ENCODE assay signal across 8 mouse cellular contexts in the genomic region with DNA sequence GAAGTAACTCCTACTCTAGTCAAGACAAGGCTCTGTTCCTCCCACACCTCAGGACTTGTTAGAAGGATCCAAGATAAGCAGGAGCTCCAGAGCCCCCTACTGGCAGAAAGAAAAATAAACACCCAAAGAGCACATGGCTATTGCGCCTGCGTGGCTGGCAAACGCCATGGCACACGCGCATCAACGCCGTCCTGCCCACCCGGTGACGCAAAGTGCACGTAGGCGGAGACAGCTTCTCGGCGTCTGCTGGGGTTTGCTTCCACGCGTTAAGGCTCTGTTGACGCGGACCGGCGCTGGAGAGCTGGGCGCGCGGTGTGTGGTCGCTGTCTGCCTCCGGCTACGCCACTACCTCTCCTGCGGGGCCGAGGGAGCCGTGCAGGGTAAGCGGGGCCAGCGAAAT. TPM values are rescaled to one million over a fixed set of nuclear protein-coding genes. Genes with fewer than 3 reads are reported as not detected.
DNase-seq lines count a peak whose midpoint lies in the region; ATAC-seq and TF ChIP-seq lines count a peak whose summit lies in the region.

TSS of gene Entpd6 (plus strand) at position 189 of the 400 bp plus-strand sequence.

- DNase-seq in MEL (ENCODE audit: low read depth, low spot score): peak; percentile 97
- DNase-seq in cerebellum, adult 2 months: peak; percentile 97
- DNase-seq in forelimb bud, embryonic 11.5 days (ENCODE audit: low read depth, low spot score): peak; percentile 98
- peak; percentile 99 for DNase-seq in layer of hippocampus, adult 9-10 months (ENCODE audit: low spot score)
- DNase-seq in ovary, postnatal 10 days (ENCODE audit: low spot score): peak; percentile 76
- DNase-seq in thymus, postnatal 10 days (ENCODE audit: low spot score in 2 of 2): peak; percentile 89 to 90

- no peaks in the 10 kb centered on the region for H3K9me3 ChIP-seq in MEL (replicated peaks; ENCODE audit: insufficient read depth, low read length)
- no peaks in the 10 kb centered on the region for H3K9me3 ChIP-seq in lung, embryonic 16.5 days (ENCODE audit: control insufficient read depth, low read length)

- peaks cover 0 to 3% of the 10 kb centered on the region in 2 experiments; a peak in 2 of 4 replicates for H3K4me1 ChIP-seq in MEL (ENCODE audit: control insufficient read depth in 1 of 2, insufficient read depth in 2 of 2, low read length in 2 of 2)
- no peaks in the 10 kb centered on the region; the same call in 1 of the 2 replicates for H3K4me1 ChIP-seq in cerebellum, adult 2 months (ENCODE audit: control insufficient read depth, insufficient read depth, low read length)
- H3K4me1 ChIP-seq in lung, embryonic 16.5 days (replicated peaks; ENCODE audit: control insufficient read depth, insufficient read depth, low read length): peaks cover 14% of the 10 kb centered on the region

- H3K36me3 ChIP-seq in MEL (ENCODE audit: control insufficient read depth in 1 of 2, insufficient read depth in 2 of 2, low read length in 2 of 2): peaks cover 0 to 3% of the 10 kb centered on the region in 2 experiments; a peak in 1 of 4 replicates
- peaks cover 2% of the 10 kb centered on the region; the same call in 1 of the 2 replicates for H3K36me3 ChIP-seq in lung, embryonic 16.5 days (ENCODE audit: control insufficient read depth, insufficient read depth, low read length)

- H3K9ac ChIP-seq in MEL (ENCODE audit: control insufficient read depth, low read depth, low read length, poor library complexity, severe bottlenecking): peak within 1 kb of the TSS; percentile 76
- peak within 1 kb of the TSS; percentile 89 for H3K9ac ChIP-seq in lung, embryonic 16.5 days (ENCODE audit: low read length)

- peak; percentile 91 to 93 for TF ChIP-seq POLR2A in MEL (IDR thresholded peaks at IDR 0.05; ENCODE audit: control insufficient read depth in 1 of 2, insufficient read depth in 1 of 2, low read depth in 1 of 2, low read length in 2 of 2, poor library complexity in 1 of 2)
- TF ChIP-seq POLR2A in cerebellum, adult 2 months (IDR thresholded peaks at IDR 0.05; ENCODE audit: borderline replicate concordance, insufficient read depth, low read length): peak; percentile 94

- H3K79me2 ChIP-seq in MEL (ENCODE audit: control insufficient read depth, insufficient read depth, low read length, poor library complexity): peaks cover 5% of the 10 kb centered on the region

- TF ChIP-seq EP300 in MEL (IDR thresholded peaks at IDR 0.05; ENCODE audit: low read depth in 1 of 2, low read length in 2 of 2): peak in 1 of 2 experiments; percentile 31; a peak in 1 of 4 replicates

- H3K4me2 ChIP-seq in lung, embryonic 16.5 days (ENCODE audit: low read depth, low read length): peak within 1 kb of the TSS; percentile 98

- ATAC-seq in hematopoietic stem cell, adult 5-6 weeks (replicated peaks in 1 of 2; ENCODE audit: insufficient read depth in 1 of 2, low FRiP score in 2 of 2, low TSS enrichment in 1 of 2, low read depth in 1 of 2, poor library complexity in 2 of 2, severe bottlenecking in 2 of 2): peak; percentile 91 to 93
- peak; percentile 98 for ATAC-seq in lung, embryonic 16.5 days (ENCODE audit: low read depth)

- WGBS in cerebellum, adult 2 months: 0% methylated on average over 30 of the region's 30 CpGs
- under 1% methylated on average over 30 of the region's 30 CpGs for WGBS in lung, embryonic 16.5 days

- H3K4me3 ChIP-seq in MEL (ENCODE audit: control insufficient read depth in 1 of 2, insufficient read depth in 1 of 2, low read depth in 2 of 2, low read length in 2 of 2): peak within 1 kb of the TSS; percentile 68 to 70
- peak within 1 kb of the TSS; percentile 81 for H3K4me3 ChIP-seq in cerebellum, adult 2 months (replicated peaks; ENCODE audit: insufficient read depth, low read depth, low read length)
- peak within 1 kb of the TSS; percentile 81 for H3K4me3 ChIP-seq in lung, embryonic 16.5 days (ENCODE audit: low read length)

- TF ChIP-seq CTCF in MEL (IDR thresholded peaks at IDR 0.05 in 2 of 3, conservative IDR thresholded peaks at IDR 0.05 in 1 of 3; ENCODE audit: control insufficient read depth in 1 of 3, insufficient read depth in 1 of 3, low read depth in 2 of 3, low read length in 3 of 3, poor library complexity in 1 of 3, severe bottlenecking in 1 of 3): peak; percentile 53 to 89 (median 82)
- TF ChIP-seq CTCF in cerebellum, adult 2 months (IDR thresholded peaks at IDR 0.05; ENCODE audit: borderline replicate concordance, insufficient read depth, low read depth, low read length): peak; percentile 86

- peak within 1 kb of the TSS; percentile 0; the same call in 1 of the 2 replicates for H3K27ac ChIP-seq in MEL (ENCODE audit: control insufficient read depth, low read depth, low read length)
- H3K27ac ChIP-seq in cerebellum, adult 2 months (ENCODE audit: insufficient read depth, low read length): peak within 1 kb of the TSS; percentile 34
- peak within 1 kb of the TSS; percentile 91 for H3K27ac ChIP-seq in lung, embryonic 16.5 days (ENCODE audit: low read length)

- TF ChIP-seq RAD21 in MEL (IDR thresholded peaks at IDR 0.05; ENCODE audit: low read depth, low read length): peak; percentile 63

- no peaks in the 10 kb centered on the region; a peak in 1 of 4 replicates for H3K27me3 ChIP-seq in MEL (ENCODE audit: control insufficient read depth in 1 of 2, insufficient read depth in 2 of 2, low read length in 2 of 2)
- no peaks in the 10 kb centered on the region for H3K27me3 ChIP-seq in cerebellum, adult 2 months (ENCODE audit: control insufficient read depth, insufficient read depth, low read length)
- no peaks in the 10 kb centered on the region for H3K27me3 ChIP-seq in lung, embryonic 16.5 days (ENCODE audit: control insufficient read depth, insufficient read depth, low read depth, low read length)

TF ChIP-seq in MEL, 35 proteins besides CTCF, POLR2A, EP300 and RAD21:
- no peak for TF ChIP-seq JUND (IDR thresholded peaks at IDR 0.05; ENCODE audit: low read depth, low read length)
- peak; percentile 90 for TF ChIP-seq NELFE (IDR thresholded peaks at IDR 0.05; ENCODE audit: low read depth, low read length)
- TF ChIP-seq MYC (IDR thresholded peaks at IDR 0.05; ENCODE audit: low read depth, low read length): peak; percentile 96
- peak; percentile 5; the same call in 1 of the 2 replicates for TF ChIP-seq ZC3H11A (IDR thresholded peaks at IDR 0.05; ENCODE audit: low read depth, low read length)
- TF ChIP-seq E2F4 (IDR thresholded peaks at IDR 0.05; ENCODE audit: borderline replicate concordance, low read depth, low read length): no peak
- peak; percentile 75; the same call in 1 of the 2 replicates for TF ChIP-seq ZMIZ1 (IDR thresholded peaks at IDR 0.05; ENCODE audit: low read depth, low read length)
- 0 out of 2 replicates have a peak, but pooled peaks have one; percentile 21 for TF ChIP-seq ETS1 (IDR thresholded peaks at IDR 0.05; ENCODE audit: low read depth, low read length)
- TF ChIP-seq RCOR1 (IDR thresholded peaks at IDR 0.05; ENCODE audit: low read depth, low read length): no peak
- peak; percentile 77 for TF ChIP-seq HCFC1 (IDR thresholded peaks at IDR 0.05; ENCODE audit: low read depth, low read length)
- TF ChIP-seq MAX (IDR thresholded peaks at IDR 0.05; ENCODE audit: low read length): peak; percentile 95
- peak; percentile 66 for TF ChIP-seq TCF12 (IDR thresholded peaks at IDR 0.05; ENCODE audit: low read depth, low read length)
- TF ChIP-seq BHLHE40 (IDR thresholded peaks at IDR 0.05; ENCODE audit: borderline replicate concordance, low read depth, low read length): no peak
- no peak for TF ChIP-seq MAFK (IDR thresholded peaks at IDR 0.05; ENCODE audit: borderline replicate concordance, low read depth, low read length)
- peak; percentile 98 for TF ChIP-seq NRF1 (IDR thresholded peaks at IDR 0.05; ENCODE audit: insufficient read depth, low read depth, low read length, poor library complexity, severe bottlenecking)
- peak; percentile 57; the same call in 1 of the 2 replicates for TF ChIP-seq SMC3 (IDR thresholded peaks at IDR 0.05; ENCODE audit: low read depth, low read length)
- TF ChIP-seq MXI1 (IDR thresholded peaks at IDR 0.05; ENCODE audit: low read depth, low read length): peak; percentile 95
- peak; percentile 70 for TF ChIP-seq GATA1 (IDR thresholded peaks at IDR 0.05; ENCODE audit: low read depth, low read length)
- peak; percentile 61; the same call in 1 of the 2 replicates for TF ChIP-seq TBP (IDR thresholded peaks at IDR 0.05; ENCODE audit: low read depth, low read length)
- TF ChIP-seq KAT2A (conservative IDR thresholded peaks at IDR 0.05; ENCODE audit: low read depth, low read length): no peak
- TF ChIP-seq SIN3A (IDR thresholded peaks at IDR 0.05; ENCODE audit: low read length): peak; percentile 92
- no peak for TF ChIP-seq ZKSCAN1 (IDR thresholded peaks at IDR 0.05; ENCODE audit: low read depth, low read length)
- peak; percentile 61 for TF ChIP-seq USF1 (IDR thresholded peaks at IDR 0.05; ENCODE audit: low read depth, low read length)
- peak; percentile 80; the same call in 1 of the 2 replicates for TF ChIP-seq POLR2AphosphoS2 (IDR thresholded peaks at IDR 0.05; ENCODE audit: low read length)

RNA-seq across cellular contexts. Expression of gene Entpd6, which starts in this region (rescaled TPM):
- 34.3 and 48.2 TPM in 2 replicates for total RNA-seq in MEL (2012; rRNA removed)
- 10 to 100 TPM in 1 of 2 experiments, not detected in 1; 47.9 TPM for polyA plus RNA-seq in MEL (2012; ENCODE audit: insufficient read depth in 1 of 2, insufficient read length in 2 of 2, low read depth in 1 of 2, low replicate concordance in 2 of 2, missing spikeins in 1 of 2)
- polyA plus RNA-seq in cerebellum, adult 2 months (2012; rRNA removed): 50.8 and 54.5 TPM in 2 replicates
- total RNA-seq in hematopoietic stem cell, adult 5-6 weeks (2017): 13.8 and 16.8 TPM in 2 replicates
- 29.8 and 29.9 TPM in 2 replicates for polyA plus RNA-seq in lung, embryonic 16.5 days (2015; fragmentation: Nextera tagmentation; extraction: Ambion mirVana)

Comparison
In these comparisons a context has a peak if more than half of its experiments do, and no peak if none do; other contexts are left out.
1. Peak in every context shown above with its lines: DNase-seq, ATAC-seq, H3K4me3 ChIP-seq and H3K27ac ChIP-seq.
2. H3K27ac ChIP-seq: peak in every context shown above with its lines; median percentile 91 in lung, embryonic 16.5 days; 34 in cerebellum, adult 2 months; 0 in MEL.